Mouse (Mus musculus): ENCODE measurements around the gene Aig1.

GRCm38 (mm10) chr10:13837709-13838456 is 30.9 kb downstream of the Aig1 start:
- no peak for TF ChIP-seq POLR2A (IDR thresholded peaks at IDR 0.05; ENCODE audit: low read depth, low read length)
- TF ChIP-seq CTCF (IDR thresholded peaks at IDR 0.05; ENCODE audit: extremely low read depth, insufficient read depth, insufficient read length, insufficient replicate concordance) = no peak
